Mouse (Mus musculus): ENCODE measurements around the gene Dnali1. TPM values are rescaled to one million over a fixed set of nuclear protein-coding genes. Genes with fewer than 3 reads are reported as not detected.

The Dnali1 gene
- polyA plus RNA-seq, 1 experiment from 2014 or later: 4.3 TPM

GRCm38 (mm10) chr4:125085346-125085841 lies 19.9 kb upstream of the Dnali1 start:
- Histone ChIP-seq H3K4me3 (ENCODE audit: low read depth, low read length) (peak overlapping the region; percentile 93), H3K27me3 (replicated peaks; ENCODE audit: control insufficient read depth, insufficient read depth, low read length) (no peaks in the 10 kb centered on the region), H3K4me1 (ENCODE audit: control insufficient read depth, insufficient read depth, low read length) (peaks cover 10% of the 10 kb centered on the region), H3K36me3 (ENCODE audit: control insufficient read depth, insufficient read depth, low read length) (peaks cover 40% of the 10 kb centered on the region), H3K4me2 (ENCODE audit: low read depth, low read length) (peak overlapping the region; percentile 90), H3K9ac (ENCODE audit: low read depth, low read length) (peak overlapping the region; percentile 89), H3K27ac (replicated peaks; ENCODE audit: low read depth, low read length) (peak overlapping the region; percentile 96), H3K9me3 (ENCODE audit: control insufficient read depth, low read length) (no peaks in the 10 kb centered on the region)
- peak; percentile 95 for ATAC-seq (ENCODE audit: low read depth)
- WGBS: 0% methylated on average over 20 of the region's 45 CpGs
- DNase-seq (ENCODE audit: low spot score): peak; percentile 79

GRCm38 (mm10) chr4:125084403-125085345 lies 19.2 kb upstream of the Dnali1 start, which contains the start of gene Meaf6:
TSS of gene Meaf6 (plus strand) at chr4:125085134.
- Histone ChIP-seq H3K36me3 (ENCODE audit: control insufficient read depth, insufficient read depth, low read length) (peaks cover 33% of the 10 kb centered on the region), H3K9ac (ENCODE audit: low read depth, low read length) (peak within 1 kb of the TSS; percentile 89), H3K27ac (replicated peaks; ENCODE audit: low read depth, low read length) (peak within 1 kb of the TSS; percentile 96), H3K4me3 (ENCODE audit: low read depth, low read length) (peak within 1 kb of the TSS; percentile 93), H3K9me3 (ENCODE audit: control insufficient read depth, low read length) (no peaks in the 10 kb centered on the region), H3K4me1 (ENCODE audit: control insufficient read depth, insufficient read depth, low read length) (peaks cover 10% of the 10 kb centered on the region), H3K27me3 (replicated peaks; ENCODE audit: control insufficient read depth, insufficient read depth, low read length) (no peaks in the 10 kb centered on the region), H3K4me2 (ENCODE audit: low read depth, low read length) (peak within 1 kb of the TSS; percentile 90)
- ATAC-seq (ENCODE audit: low read depth): peak; percentile 94
- 2% methylated on average over 37 of the region's 63 CpGs for WGBS
- DNase-seq (ENCODE audit: low spot score): peak; percentile 88

GRCm38 (mm10) chr4:125078698-125079097 lies 13.2 kb upstream of the Dnali1 start:
- Histone ChIP-seq H3K4me2 (ENCODE audit: low read depth, low read length) (no peak overlapping the region), H3K27me3 (replicated peaks; ENCODE audit: control insufficient read depth, insufficient read depth, low read length) (no peaks in the 10 kb centered on the region), H3K9ac (ENCODE audit: low read depth, low read length) (no peak overlapping the region), H3K4me1 (ENCODE audit: control insufficient read depth, insufficient read depth, low read length) (no peaks in the 10 kb centered on the region), H3K36me3 (ENCODE audit: control insufficient read depth, insufficient read depth, low read length) (peaks cover 24% of the 10 kb centered on the region), H3K27ac (replicated peaks; ENCODE audit: low read depth, low read length) (no peak overlapping the region), H3K4me3 (ENCODE audit: low read depth, low read length) (no peak overlapping the region), H3K9me3 (ENCODE audit: control insufficient read depth, low read length) (no peaks in the 10 kb centered on the region)
- DNase-seq (ENCODE audit: low spot score) (no peak), ATAC-seq (ENCODE audit: low read depth) (no peak)
- 80% methylated on average over 2 of the region's 2 CpGs for WGBS

DNA sequence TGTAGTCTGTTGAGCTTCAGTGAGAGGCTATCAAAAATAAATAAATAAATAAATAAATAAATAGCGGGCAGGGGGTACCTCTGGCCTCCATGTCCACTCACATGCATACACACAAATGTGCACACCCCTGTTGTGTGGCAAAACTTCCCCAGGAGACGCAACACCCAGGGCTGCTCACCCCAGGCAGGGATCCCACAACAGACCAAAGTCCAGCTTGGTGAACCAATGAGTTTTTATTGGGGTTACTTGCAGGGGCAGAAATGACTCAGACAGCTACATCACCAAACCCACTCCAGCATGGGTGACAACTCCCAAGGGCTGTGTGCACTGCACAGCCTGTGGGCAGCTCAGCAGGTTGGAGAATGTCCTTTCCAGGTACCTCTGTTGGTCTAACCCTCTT lies 12.2 kb upstream of the Dnali1 start:
- no peaks in the 10 kb centered on the region for H3K4me1 ChIP-seq (ENCODE audit: control insufficient read depth, insufficient read depth, low read length)

GRCm38 (mm10) chr4:125066490-125067370 lies 1.2 kb upstream of the Dnali1 start, which contains the start of gene Snip1:
TSS of gene Snip1 (plus strand) at chr4:125066672.
- Histone ChIP-seq H3K36me3 (ENCODE audit: control insufficient read depth, insufficient read depth, low read length) (peaks cover 35% of the 10 kb centered on the region), H3K9ac (ENCODE audit: low read depth, low read length) (peak within 1 kb of the TSS; percentile 91), H3K4me2 (ENCODE audit: low read depth, low read length) (peak within 1 kb of the TSS; percentile 93), H3K4me1 (ENCODE audit: control insufficient read depth, insufficient read depth, low read length) (peaks cover 9% of the 10 kb centered on the region), H3K27me3 (replicated peaks; ENCODE audit: control insufficient read depth, insufficient read depth, low read length) (no peaks in the 10 kb centered on the region), H3K9me3 (ENCODE audit: control insufficient read depth, low read length) (no peaks in the 10 kb centered on the region), H3K27ac (replicated peaks; ENCODE audit: low read depth, low read length) (peak within 1 kb of the TSS; percentile 76), H3K4me3 (ENCODE audit: low read depth, low read length) (peak within 1 kb of the TSS; percentile 97)
- WGBS: 1% methylated on average over 66 of the region's 78 CpGs
- DNase-seq (ENCODE audit: low spot score): peak; percentile 97
- peak; percentile 95 for ATAC-seq (ENCODE audit: low read depth)

More for the DNA sequence above, 12.2 kb upstream of the Dnali1 start:
- no peak overlapping the region for H3K9ac ChIP-seq (ENCODE audit: low read depth, low read length)
- H3K4me3 ChIP-seq (ENCODE audit: low read depth, low read length): no peak overlapping the region
- no peak for DNase-seq (ENCODE audit: low spot score)
- ATAC-seq (ENCODE audit: low read depth): no peak
- no peak overlapping the region for H3K4me2 ChIP-seq (ENCODE audit: low read depth, low read length)
- WGBS: 85% methylated on average over 2 of the region's 2 CpGs
- no peak overlapping the region for H3K27ac ChIP-seq (replicated peaks; ENCODE audit: low read depth, low read length)
- H3K36me3 ChIP-seq (ENCODE audit: control insufficient read depth, insufficient read depth, low read length): peaks cover 34% of the 10 kb centered on the region
- H3K9me3 ChIP-seq (ENCODE audit: control insufficient read depth, low read length): no peaks in the 10 kb centered on the region
- no peaks in the 10 kb centered on the region for H3K27me3 ChIP-seq (replicated peaks; ENCODE audit: control insufficient read depth, insufficient read depth, low read length)

GRCm38 (mm10) chr4:125063829-125064228 lies 1.7 kb downstream of the Dnali1 start:
- Histone ChIP-seq H3K27ac (replicated peaks; ENCODE audit: low read depth, low read length) (no peak overlapping the region), H3K36me3 (ENCODE audit: control insufficient read depth, insufficient read depth, low read length) (peaks cover 6% of the 10 kb centered on the region), H3K4me3 (ENCODE audit: low read depth, low read length) (no peak overlapping the region), H3K9me3 (ENCODE audit: control insufficient read depth, low read length) (no peaks in the 10 kb centered on the region), H3K9ac (ENCODE audit: low read depth, low read length) (no peak overlapping the region), H3K4me1 (ENCODE audit: control insufficient read depth, insufficient read depth, low read length) (peaks cover 11% of the 10 kb centered on the region), H3K27me3 (replicated peaks; ENCODE audit: control insufficient read depth, insufficient read depth, low read length) (no peaks in the 10 kb centered on the region), H3K4me2 (ENCODE audit: low read depth, low read length) (no peak overlapping the region)
- 71% methylated on average over 8 of the region's 8 CpGs for WGBS
- DNase-seq (ENCODE audit: low spot score) (no peak), ATAC-seq (ENCODE audit: low read depth) (no peak)

DNA sequence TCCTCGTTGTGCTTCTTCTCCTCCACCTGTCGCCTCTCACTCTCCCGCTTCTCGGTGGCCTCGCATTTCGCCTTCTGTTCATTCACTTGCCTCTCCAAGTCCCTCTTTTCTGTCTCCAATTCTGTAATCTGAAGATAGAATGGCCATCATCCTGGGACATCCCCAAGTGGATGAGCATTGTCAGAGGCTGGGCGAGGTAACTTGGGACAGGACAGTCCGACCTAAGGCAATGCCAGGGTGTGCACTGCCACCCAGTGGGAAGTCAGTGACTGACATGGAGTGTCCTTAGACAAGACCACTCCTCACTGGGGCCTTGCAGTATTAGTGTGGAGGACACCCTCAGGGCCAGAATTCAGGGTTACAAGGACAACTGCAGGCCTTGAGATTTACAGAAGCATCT lies 6.5 kb downstream of the Dnali1 start:
- DNase-seq (ENCODE audit: low spot score) (peak; percentile 83), ATAC-seq (ENCODE audit: low read depth) (peak; percentile 88)
- 4% methylated on average over 8 of the region's 8 CpGs for WGBS
- no peak overlapping the region for H3K9ac ChIP-seq (ENCODE audit: low read depth, low read length)
- H3K4me3 ChIP-seq (ENCODE audit: low read depth, low read length): peak overlapping the region; percentile 18; the same call in 1 of the 2 replicates
- H3K36me3 ChIP-seq (ENCODE audit: control insufficient read depth, insufficient read depth, low read length): peaks cover 21% of the 10 kb centered on the region
- H3K4me2 ChIP-seq (ENCODE audit: low read depth, low read length): peak overlapping the region; percentile 48
- no peak overlapping the region for H3K27ac ChIP-seq (replicated peaks; ENCODE audit: low read depth, low read length)
- H3K9me3 ChIP-seq (ENCODE audit: control insufficient read depth, low read length): no peaks in the 10 kb centered on the region
- H3K4me1 ChIP-seq (ENCODE audit: control insufficient read depth, insufficient read depth, low read length): peaks cover 11% of the 10 kb centered on the region
- H3K27me3 ChIP-seq (replicated peaks; ENCODE audit: control insufficient read depth, insufficient read depth, low read length): no peaks in the 10 kb centered on the region

GRCm38 (mm10) chr4:125058033-125058432 lies 7.5 kb downstream of the Dnali1 start:
- peaks cover 31% of the 10 kb centered on the region for H3K36me3 ChIP-seq (ENCODE audit: control insufficient read depth, insufficient read depth, low read length)
- ATAC-seq (ENCODE audit: low read depth) (0 out of 2 replicates have a peak, but pooled peaks have one; percentile 7), DNase-seq (ENCODE audit: low spot score) (no peak)
- no peak overlapping the region for H3K4me3 ChIP-seq (ENCODE audit: low read depth, low read length)
- no peak overlapping the region; the same call in 1 of the 2 replicates for H3K9ac ChIP-seq (ENCODE audit: low read depth, low read length)
- H3K9me3 ChIP-seq (ENCODE audit: control insufficient read depth, low read length): no peaks in the 10 kb centered on the region
- no peaks in the 10 kb centered on the region for H3K27me3 ChIP-seq (replicated peaks; ENCODE audit: control insufficient read depth, insufficient read depth, low read length)
- no peak overlapping the region for H3K27ac ChIP-seq (replicated peaks; ENCODE audit: low read depth, low read length)
- H3K4me2 ChIP-seq (ENCODE audit: low read depth, low read length): no peak overlapping the region
- WGBS: 37% methylated on average over 5 of the region's 5 CpGs
- H3K4me1 ChIP-seq (ENCODE audit: control insufficient read depth, insufficient read depth, low read length): peaks cover 11% of the 10 kb centered on the region

All from embryonic facial prominence, embryonic 14.5 days (tissue).